ENCODE assay signal across 15 mouse cellular contexts in the genomic region with DNA sequence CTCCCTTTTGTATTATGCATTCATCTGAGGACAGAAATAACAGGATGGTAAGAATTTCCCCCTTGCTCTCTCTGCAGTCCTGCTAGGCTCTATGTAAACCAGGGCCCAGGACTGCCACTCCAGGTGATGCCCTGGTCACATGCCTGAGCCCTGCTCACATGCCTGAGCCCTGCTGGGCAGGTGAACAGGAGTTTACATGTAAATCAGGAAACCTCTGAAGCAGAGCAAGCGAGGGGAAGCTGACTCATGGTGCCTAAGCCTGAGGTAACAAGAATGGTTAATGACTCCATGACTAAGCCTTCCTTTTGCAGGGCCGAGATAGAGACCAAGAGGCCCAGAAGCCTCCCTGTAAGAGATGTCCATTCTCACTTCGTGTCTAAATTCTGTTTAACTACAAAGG. TPM values are rescaled to one million over a fixed set of nuclear protein-coding genes. Genes with fewer than 3 reads are reported as not detected.
DNase-seq lines count a peak whose midpoint lies in the region; ATAC-seq and TF ChIP-seq lines count a peak whose summit lies in the region.
"Had no signal": no experiment of that assay in that cellular context is flagged by ENCODE, and none has a peak within 500 bp of the region (broad histone marks: within the 10 kb centered on the region; RNA-seq: fewer than 3 reads in every experiment).

No protein-coding gene starts in this region.

- no peak overlapping the region for H3K4me2 ChIP-seq in stomach, postnatal 0 days (replicated peaks; ENCODE audit: low read depth)
- no peak overlapping the region for H3K4me2 ChIP-seq in midbrain, embryonic 15.5 days
- H3K4me2 ChIP-seq in intestine, embryonic 16.5 days (ENCODE audit: low read depth, low read length) = no peak overlapping the region
- H3K4me2 ChIP-seq: forebrain, embryonic 15.5 days; heart, embryonic 15.5 days had no signal

- no peaks in the 10 kb centered on the region; a peak in 1 of 4 replicates for H3K27me3 ChIP-seq in MEL (ENCODE audit: control insufficient read depth in 1 of 2, insufficient read depth in 2 of 2, low read length in 2 of 2)
- H3K27me3 ChIP-seq in stomach, postnatal 0 days (ENCODE audit: control insufficient read depth, insufficient read depth, low read length) = no peaks in the 10 kb centered on the region
- no peaks in the 10 kb centered on the region for H3K27me3 ChIP-seq in midbrain, embryonic 15.5 days (replicated peaks)
- H3K27me3 ChIP-seq in intestine, embryonic 16.5 days (replicated peaks; ENCODE audit: control insufficient read depth, insufficient read depth, low read length) = no peaks in the 10 kb centered on the region
- H3K27me3 ChIP-seq: forebrain, embryonic 15.5 days; heart, embryonic 15.5 days had no signal

- 46% methylated on average over 3 of the region's 3 CpGs for WGBS in stomach, postnatal 0 days
- WGBS in midbrain, embryonic 15.5 days = 60% methylated on average over 3 of the region's 3 CpGs
- 63% methylated on average over 3 of the region's 3 CpGs for WGBS in intestine, embryonic 16.5 days

- no peaks in the 10 kb centered on the region for H3K36me3 ChIP-seq in MEL (ENCODE audit: control insufficient read depth in 1 of 2, insufficient read depth in 2 of 2, low read length in 2 of 2)
- H3K36me3 ChIP-seq in stomach, postnatal 0 days (ENCODE audit: control insufficient read depth, insufficient read depth, low read length) = no peaks in the 10 kb centered on the region
- H3K36me3 ChIP-seq in midbrain, embryonic 15.5 days (replicated peaks) = no peaks in the 10 kb centered on the region
- H3K36me3 ChIP-seq in intestine, embryonic 16.5 days (ENCODE audit: control insufficient read depth, insufficient read depth, low read length) = no peaks in the 10 kb centered on the region
- H3K36me3 ChIP-seq: forebrain, embryonic 15.5 days; G1E had no signal

- H3K4me3 ChIP-seq in MEL (ENCODE audit: control insufficient read depth in 1 of 2, insufficient read depth in 1 of 2, low read depth in 2 of 2, low read length in 2 of 2) = no peak overlapping the region
- no peak overlapping the region for H3K4me3 ChIP-seq in stomach, postnatal 0 days (ENCODE audit: low read depth, low read length)
- H3K4me3 ChIP-seq in midbrain, embryonic 15.5 days = no peak overlapping the region
- H3K4me3 ChIP-seq in intestine, embryonic 16.5 days (ENCODE audit: low read length) = no peak overlapping the region
- H3K4me3 ChIP-seq: forebrain, embryonic 15.5 days; heart, embryonic 15.5 days had no signal

- no peak for TF ChIP-seq RAD21 in MEL (IDR thresholded peaks at IDR 0.05; ENCODE audit: low read depth, low read length)

- TF ChIP-seq EP300 in MEL (IDR thresholded peaks at IDR 0.05; ENCODE audit: low read depth in 1 of 2, low read length in 2 of 2) = no peak
- no peak for TF ChIP-seq EP300 in stomach, postnatal 0 days (optimal IDR thresholded peaks at IDR 0.05)

- H3K27ac ChIP-seq in MEL (ENCODE audit: control insufficient read depth, low read depth, low read length) = no peak overlapping the region
- 0 out of 2 replicates have a peak overlapping the region, but pooled peaks have one; percentile 25 for H3K27ac ChIP-seq in stomach, postnatal 0 days (replicated peaks)
- H3K27ac ChIP-seq in midbrain, embryonic 15.5 days = no peak overlapping the region
- no peak overlapping the region for H3K27ac ChIP-seq in intestine, embryonic 16.5 days (ENCODE audit: low read length)
- H3K27ac ChIP-seq: forebrain, embryonic 15.5 days; heart, embryonic 15.5 days; liver, embryonic 14.5 days; macrophage had no signal

- H3K9ac ChIP-seq in MEL (ENCODE audit: control insufficient read depth, low read depth, low read length, poor library complexity, severe bottlenecking) = no peak overlapping the region
- H3K9ac ChIP-seq in stomach, postnatal 0 days (ENCODE audit: low read length) = no peak overlapping the region
- no peak overlapping the region for H3K9ac ChIP-seq in midbrain, embryonic 15.5 days
- no peak overlapping the region for H3K9ac ChIP-seq in intestine, embryonic 16.5 days (ENCODE audit: low read depth, low read length)
- H3K9ac ChIP-seq: forebrain, embryonic 15.5 days; heart, embryonic 15.5 days; liver, embryonic 14.5 days had no signal

- H3K79me2 ChIP-seq in MEL (ENCODE audit: control insufficient read depth, insufficient read depth, low read length, poor library complexity) = no peaks in the 10 kb centered on the region

- no peak for TF ChIP-seq CTCF in MEL (IDR thresholded peaks at IDR 0.05 in 2 of 3, conservative IDR thresholded peaks at IDR 0.05 in 1 of 3; ENCODE audit: control insufficient read depth in 1 of 3, insufficient read depth in 1 of 3, low read depth in 2 of 3, low read length in 3 of 3, poor library complexity in 1 of 3, severe bottlenecking in 1 of 3)
- no peak for TF ChIP-seq CTCF in stomach, postnatal 0 days (IDR thresholded peaks at IDR 0.05; ENCODE audit: low read depth)

- peak; percentile 35 for DNase-seq in urinary bladder, adult 2 months (ENCODE audit: low spot score)
- no peak for DNase-seq in urinary bladder, postnatal 25 days (ENCODE audit: low spot score)
- DNase-seq in MEL (ENCODE audit: low read depth, low spot score) = peak; percentile 2
- DNase-seq in kidney, adult 9 months = peak; percentile 81
- no peak for DNase-seq in stomach, postnatal 0 days (ENCODE audit: low spot score)
- DNase-seq: gastrocnemius, postnatal 14 days; left cerebral cortex, postnatal 4 days; thymus, adult 18-20 months had no signal

- H3K9me3 ChIP-seq in MEL (replicated peaks; ENCODE audit: insufficient read depth, low read length) = no peaks in the 10 kb centered on the region
- H3K9me3 ChIP-seq in stomach, postnatal 0 days (ENCODE audit: control insufficient read depth, low read length) = no peaks in the 10 kb centered on the region
- no peaks in the 10 kb centered on the region for H3K9me3 ChIP-seq in midbrain, embryonic 15.5 days
- no peaks in the 10 kb centered on the region for H3K9me3 ChIP-seq in intestine, embryonic 16.5 days (ENCODE audit: control insufficient read depth, low read length)
- H3K9me3 ChIP-seq: forebrain, embryonic 15.5 days; heart, embryonic 15.5 days had no signal

- no peak for TF ChIP-seq POLR2A in MEL (IDR thresholded peaks at IDR 0.05; ENCODE audit: control insufficient read depth in 1 of 2, insufficient read depth in 1 of 2, low read depth in 1 of 2, low read length in 2 of 2, poor library complexity in 1 of 2)

- peak; percentile 54; the same call in 1 of the 2 replicates for ATAC-seq in stomach, postnatal 0 days (ENCODE audit: low FRiP score, low TSS enrichment)
- ATAC-seq in midbrain, embryonic 15.5 days (replicated peaks) = no peak
- no peak for ATAC-seq in intestine, embryonic 16.5 days
- ATAC-seq: forebrain, embryonic 15.5 days had no signal

- H3K4me1 ChIP-seq in MEL (ENCODE audit: control insufficient read depth in 1 of 2, insufficient read depth in 2 of 2, low read length in 2 of 2) = no peaks in the 10 kb centered on the region
- H3K4me1 ChIP-seq in stomach, postnatal 0 days (replicated peaks; ENCODE audit: control insufficient read depth, insufficient read depth) = no peaks in the 10 kb centered on the region
- H3K4me1 ChIP-seq in midbrain, embryonic 15.5 days = no peaks in the 10 kb centered on the region
- H3K4me1 ChIP-seq in intestine, embryonic 16.5 days (ENCODE audit: control insufficient read depth, insufficient read depth, low read length) = no peaks in the 10 kb centered on the region
- H3K4me1 ChIP-seq: forebrain, embryonic 15.5 days had no signal

TF ChIP-seq in MEL, 35 proteins besides CTCF, POLR2A, EP300 and RAD21:
- no peak for TF ChIP-seq USF1 (IDR thresholded peaks at IDR 0.05; ENCODE audit: low read depth, low read length)
- no peak for TF ChIP-seq POLR2AphosphoS2 (IDR thresholded peaks at IDR 0.05; ENCODE audit: low read length)
- no peak for TF ChIP-seq MEF2A (IDR thresholded peaks at IDR 0.05; ENCODE audit: extremely low read depth, insufficient replicate concordance, low read depth, low read length, poor library complexity, severe bottlenecking)
- no peak for TF ChIP-seq ZNF384 (IDR thresholded peaks at IDR 0.05; ENCODE audit: low read depth, low read length)
- no peak for TF ChIP-seq JUND (IDR thresholded peaks at IDR 0.05; ENCODE audit: low read depth, low read length)
- no peak for TF ChIP-seq MYC (IDR thresholded peaks at IDR 0.05; ENCODE audit: low read depth, low read length)
- TF ChIP-seq RCOR1 (IDR thresholded peaks at IDR 0.05; ENCODE audit: low read depth, low read length) = no peak
- no peak for TF ChIP-seq MYB (IDR thresholded peaks at IDR 0.05; ENCODE audit: low read depth, low read length)

RNA-seq across cellular contexts. Expression of a gene that starts 20.1 kb away (rescaled TPM):
- 63.4 and 70.5 TPM in 2 replicates for polyA plus RNA-seq in urinary bladder, adult 2 months (2012; rRNA removed)
- total RNA-seq in MEL (2012; rRNA removed) = not detected in 2 replicates
- polyA plus RNA-seq in MEL (2012; ENCODE audit: insufficient read depth in 1 of 2, insufficient read length in 2 of 2, low read depth in 1 of 2, low replicate concordance in 2 of 2, missing spikeins in 1 of 2) = not detected
- polyA plus RNA-seq in stomach, postnatal 0 days (2015; fragmentation: Nextera tagmentation; extraction: Ambion mirVana) = 20.7 and 21.0 TPM in 2 replicates
- polyA plus RNA-seq in midbrain, embryonic 15.5 days (2015; fragmentation: Nextera tagmentation; extraction: Ambion mirVana) = 7.5 and 7.9 TPM in 2 replicates
- 13.1 and 13.5 TPM in 2 replicates for polyA plus RNA-seq in intestine, embryonic 16.5 days (2015; fragmentation: Nextera tagmentation; extraction: Ambion mirVana)
- polyA plus RNA-seq: G1E, macrophage had no signal

Comparison
In these comparisons a context has a peak if more than half of its experiments do, and no peak if none do; other contexts are left out.
1. DNase-seq: peak in urinary bladder, adult 2 months (single experiment), MEL (single experiment) and kidney, adult 9 months (single experiment); none in urinary bladder, postnatal 25 days (single experiment) and stomach, postnatal 0 days (single experiment).